Mouse (Mus musculus): ENCODE results near the gene Hist1h2ad.

Hist1h2ad gene

DNA sequence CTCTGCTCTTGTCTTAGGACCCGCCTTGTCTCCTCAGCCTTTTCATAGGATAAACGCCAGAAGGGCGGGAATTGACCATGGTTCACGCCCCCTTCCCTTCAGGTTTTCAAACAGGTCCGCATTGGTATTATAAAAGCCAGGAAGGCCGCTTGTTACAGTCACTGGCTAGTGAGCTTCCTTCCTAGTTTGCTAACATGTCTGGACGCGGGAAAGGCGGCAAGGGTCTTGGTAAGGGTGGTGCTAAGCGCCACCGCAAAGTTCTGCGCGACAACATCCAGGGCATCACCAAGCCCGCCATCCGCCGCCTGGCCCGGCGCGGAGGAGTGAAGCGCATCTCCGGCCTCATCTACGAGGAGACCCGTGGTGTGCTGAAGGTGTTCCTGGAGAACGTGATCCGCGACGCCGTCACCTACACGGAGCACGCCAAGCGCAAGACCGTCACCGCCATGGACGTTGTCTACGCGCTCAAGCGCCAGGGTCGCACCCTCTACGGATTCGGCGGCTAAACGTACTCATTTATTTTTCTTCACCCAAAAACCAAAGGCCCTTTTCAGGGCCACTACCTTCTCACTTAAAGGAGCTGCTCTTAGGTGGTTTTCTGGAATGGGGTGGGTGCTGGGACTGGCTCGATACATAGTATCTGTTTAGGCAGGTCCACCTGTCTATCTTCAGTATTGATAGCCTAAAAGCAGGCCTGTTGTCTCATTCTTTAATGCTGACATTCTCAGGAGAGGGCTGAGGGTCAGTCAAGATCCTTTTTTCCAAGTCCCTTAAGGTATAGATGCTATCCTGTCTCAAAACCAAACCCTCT lies 7.4 kb downstream of the Hist1h2ad start, which contains the start of gene Hist1h4d:
Hist1h4d (plus strand) TSS at position 191 of the 811 bp plus-strand sequence.
- in situ Hi-C loops (cut with MboI, MseI): loop anchor here (5.0 to 10.0 kb wide), 2 partner anchors 47 to 166 kb away; partner anchors contain the start of genes Hist1h2af, Hist1h2bb, Hist1h3c and Hist1h3g

DNA sequence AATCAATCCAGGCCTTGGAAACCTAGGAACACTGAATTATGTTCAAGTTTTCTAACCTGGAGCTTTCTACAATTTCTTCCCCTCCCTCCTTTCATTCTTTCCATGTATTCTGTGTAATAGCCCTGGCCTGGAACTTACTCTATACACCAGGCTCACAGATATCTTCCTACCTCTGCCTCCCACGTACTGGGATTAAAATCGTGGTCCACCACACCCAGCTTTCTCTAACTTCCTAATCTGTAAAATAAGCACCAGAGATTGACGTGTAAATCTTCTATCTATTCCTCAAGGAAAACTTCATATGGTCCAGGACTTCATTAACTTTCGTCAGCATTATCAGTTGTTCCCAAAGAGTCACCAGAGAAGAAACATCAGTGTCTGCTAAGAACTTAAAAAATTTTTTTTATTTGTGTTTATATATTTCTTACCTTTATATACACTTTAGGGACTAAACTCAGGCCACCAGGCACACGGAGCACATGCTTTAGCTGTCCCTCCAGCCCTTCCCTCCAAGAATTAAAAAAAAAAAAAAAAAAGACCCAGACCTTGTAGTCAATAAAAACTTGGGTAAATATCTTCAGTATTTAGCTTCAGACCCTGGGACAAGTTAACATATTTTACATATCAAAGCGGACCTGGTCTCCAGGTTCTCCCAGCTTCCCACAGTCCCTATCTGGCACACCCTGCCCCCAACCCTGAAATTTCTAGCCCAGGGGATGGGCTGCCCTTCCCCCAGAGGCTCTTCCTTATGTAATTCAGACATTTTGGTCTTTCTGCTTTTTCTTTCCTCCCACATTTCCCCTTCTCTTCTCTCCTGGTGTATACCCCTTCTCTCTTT lies 8.3 kb downstream of the Hist1h2ad start:
- in situ Hi-C loops (cut with MboI, MseI): loop anchor here (5.0 to 10.0 kb wide), 2 partner anchors 48 to 165 kb away; partner anchors contain the start of genes Hist1h2af, Hist1h2bb, Hist1h3c and Hist1h3g

DNA sequence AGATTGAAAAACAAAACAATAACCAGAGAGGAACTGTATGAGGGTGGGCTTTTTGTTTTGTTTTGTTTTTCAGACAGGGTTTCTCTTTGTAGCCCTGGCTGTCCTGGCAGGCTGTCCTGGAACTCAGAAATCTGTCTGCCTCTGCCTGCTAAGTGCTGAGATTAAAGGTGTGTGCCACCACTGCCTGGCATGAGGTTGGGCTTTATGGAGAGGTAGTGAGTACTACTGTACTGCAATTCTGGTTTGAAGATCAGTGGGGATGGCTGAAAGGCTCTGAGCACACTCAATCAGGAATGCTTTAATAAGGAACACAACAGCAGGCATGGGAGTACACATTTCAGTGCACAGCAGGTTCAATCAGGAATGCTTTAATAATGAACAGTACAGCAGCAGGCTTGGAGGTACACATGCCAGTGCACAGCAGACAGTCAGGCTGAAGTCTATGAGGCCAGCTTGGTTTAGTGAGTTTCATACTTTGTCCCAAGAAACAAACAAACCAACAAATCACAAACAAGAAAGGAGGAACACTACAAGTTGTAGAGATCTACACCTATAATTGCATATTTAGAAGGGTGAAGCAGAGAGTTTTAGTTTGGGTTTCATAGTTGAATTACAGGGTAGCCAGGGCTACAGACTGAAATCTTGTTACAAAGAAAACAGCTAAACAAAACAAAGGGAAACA lies 9.3 kb downstream of the Hist1h2ad start:
- in situ Hi-C loops (cut with MboI, MseI): loop anchor here (5.0 to 10.0 kb wide), 2 partner anchors 49 to 164 kb away; partner anchors contain the start of genes Hist1h2af, Hist1h2bb, Hist1h3c and Hist1h3g

DNA sequence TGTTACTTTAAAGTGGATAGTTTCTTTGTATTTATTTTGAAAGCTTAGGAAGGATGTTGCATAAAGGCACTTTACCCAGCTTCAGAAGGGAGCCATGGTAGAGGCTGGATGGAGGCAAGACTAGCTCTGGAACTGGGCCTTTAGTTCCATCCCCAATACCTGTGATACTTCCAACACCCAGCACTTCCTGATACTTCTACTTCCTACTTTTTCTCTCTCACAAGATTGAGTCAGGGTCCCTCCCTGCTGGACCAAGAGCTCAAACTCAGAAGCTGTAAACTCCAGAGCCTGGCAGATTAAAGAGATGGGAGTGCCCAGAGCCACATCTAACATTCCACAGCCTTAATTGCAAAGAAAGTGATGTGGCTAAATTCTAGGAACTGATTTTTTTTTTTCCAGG lies 10.2 kb downstream of the Hist1h2ad start:
- in situ Hi-C loops (cut with MboI, MseI): loop anchor here (5.0 to 10.0 kb wide), 2 partner anchors 50 to 163 kb away; partner anchors contain the start of genes Hist1h2af, Hist1h2bb, Hist1h3c and Hist1h3g

DNA sequence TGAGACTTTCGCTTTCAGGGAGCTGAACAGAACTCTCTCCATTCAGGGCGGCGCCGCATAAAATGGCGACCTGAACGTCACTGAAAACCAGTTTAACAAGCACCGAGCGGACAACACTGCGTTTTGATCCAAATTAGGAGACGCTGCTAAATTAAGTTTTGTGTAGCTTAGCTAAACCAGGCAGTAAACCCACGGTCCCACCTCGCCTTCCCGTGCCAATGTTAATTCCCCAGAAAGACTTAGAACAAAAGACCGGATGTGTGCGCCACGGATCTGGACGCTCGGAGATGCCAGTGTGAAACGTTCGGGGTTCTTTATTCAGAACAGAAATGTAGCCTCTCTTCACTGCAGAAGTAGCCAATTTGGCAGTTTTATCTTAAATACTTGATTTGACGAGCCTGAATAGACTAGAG lies 10.9 kb downstream of the Hist1h2ad start:
- in situ Hi-C loops (cut with MboI, MseI): loop anchor here (10.0 kb wide), 1 partner anchor 50 kb away; the partner anchor contains the start of genes Hist1h2af, Hist1h3g and Hist1h4h

DNA sequence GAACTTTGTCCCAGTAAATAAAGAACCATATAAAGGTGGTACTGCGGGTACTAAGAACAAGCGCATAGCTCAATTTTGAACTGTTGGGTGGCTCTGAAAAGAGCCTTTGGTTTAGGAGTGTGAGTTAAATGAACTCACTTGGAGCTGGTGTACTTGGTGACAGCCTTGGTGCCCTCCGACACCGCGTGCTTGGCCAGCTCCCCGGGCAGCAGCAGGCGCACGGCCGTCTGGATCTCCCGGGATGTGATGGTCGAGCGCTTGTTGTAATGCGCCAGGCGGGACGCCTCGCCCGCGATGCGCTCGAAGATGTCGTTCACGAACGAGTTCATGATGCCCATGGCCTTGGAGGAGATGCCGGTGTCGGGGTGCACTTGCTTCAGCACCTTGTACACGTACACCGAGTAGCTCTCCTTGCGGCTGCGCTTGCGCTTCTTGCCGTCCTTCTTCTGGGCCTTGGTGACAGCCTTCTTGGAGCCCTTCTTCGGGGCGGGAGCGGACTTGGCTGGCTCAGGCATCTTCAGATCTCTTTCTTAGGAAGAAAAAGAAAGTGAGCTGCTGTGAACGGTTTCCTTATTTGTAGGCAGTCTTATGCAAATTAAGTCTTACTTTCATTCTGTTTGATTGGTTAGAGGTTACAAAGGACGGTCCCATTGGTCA lies 11.4 kb downstream of the Hist1h2ad start:
- in situ Hi-C loops (cut with MboI, MseI): loop anchor here (10.0 kb wide), 1 partner anchor 51 kb away; the partner anchor contains the start of genes Hist1h2af, Hist1h3g and Hist1h4h

DNA sequence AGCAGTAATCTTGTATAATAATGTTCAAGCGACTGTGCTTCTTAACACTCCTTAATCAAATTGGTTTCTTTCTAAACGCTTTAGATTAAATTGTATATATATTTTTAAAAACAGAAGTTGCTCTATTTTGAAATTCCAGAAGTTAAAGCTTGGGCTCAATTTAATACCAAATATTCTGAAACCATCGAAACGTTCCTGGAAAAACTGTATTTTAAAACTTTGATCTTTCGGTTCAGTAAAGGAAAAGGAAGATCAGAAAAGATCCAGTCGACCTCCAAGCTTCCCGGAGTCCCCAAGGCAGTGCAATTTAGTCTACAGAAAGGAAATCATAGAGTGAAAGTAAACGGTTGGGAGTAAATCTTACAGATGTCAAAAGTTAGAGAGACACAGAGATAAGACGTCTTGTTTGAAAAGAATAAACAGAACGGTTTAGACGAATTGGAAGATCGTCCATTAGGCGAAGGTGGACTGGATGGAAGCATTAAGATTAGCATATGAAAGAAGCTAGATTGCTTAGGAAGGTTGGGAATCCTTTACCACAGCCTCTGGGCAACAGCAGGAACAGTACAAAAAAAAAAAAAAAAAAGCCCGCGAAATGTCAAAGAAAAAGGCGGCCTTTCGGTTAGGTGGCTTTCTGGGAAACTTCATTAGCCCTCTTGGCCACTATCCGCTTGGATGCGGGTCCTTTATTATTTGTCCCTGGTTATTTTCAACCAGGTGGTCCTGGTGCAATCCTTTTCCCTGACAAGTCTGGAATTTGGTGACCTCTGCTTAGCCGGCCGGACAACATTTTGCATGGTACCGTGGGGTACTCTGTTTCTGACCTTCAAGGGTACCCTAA lies 12.1 kb downstream of the Hist1h2ad start:
- in situ Hi-C loops (cut with MboI, MseI): loop anchor here (10.0 kb wide), 1 partner anchor 52 kb away; the partner anchor contains the start of genes Hist1h2af, Hist1h3g and Hist1h4h

DNA sequence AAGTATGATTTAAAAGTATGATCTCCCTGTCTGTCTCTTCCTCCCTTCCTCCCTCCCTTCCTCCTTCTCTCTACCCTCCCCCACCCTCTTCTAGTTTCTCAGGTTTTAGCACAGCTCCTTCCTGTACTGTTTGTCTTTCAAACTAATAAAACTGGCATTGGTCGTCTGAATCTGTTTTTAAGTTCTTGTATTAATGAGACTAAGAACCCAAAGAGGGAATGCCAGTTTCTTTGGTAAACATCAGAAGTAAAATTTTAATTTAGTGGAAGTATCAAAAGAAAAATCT lies 12.7 kb downstream of the Hist1h2ad start:
- in situ Hi-C loops (cut with MboI, MseI): loop anchor here (10.0 kb wide), 1 partner anchor 52 kb away; the partner anchor contains the start of genes Hist1h2af, Hist1h3g and Hist1h4h

DNA sequence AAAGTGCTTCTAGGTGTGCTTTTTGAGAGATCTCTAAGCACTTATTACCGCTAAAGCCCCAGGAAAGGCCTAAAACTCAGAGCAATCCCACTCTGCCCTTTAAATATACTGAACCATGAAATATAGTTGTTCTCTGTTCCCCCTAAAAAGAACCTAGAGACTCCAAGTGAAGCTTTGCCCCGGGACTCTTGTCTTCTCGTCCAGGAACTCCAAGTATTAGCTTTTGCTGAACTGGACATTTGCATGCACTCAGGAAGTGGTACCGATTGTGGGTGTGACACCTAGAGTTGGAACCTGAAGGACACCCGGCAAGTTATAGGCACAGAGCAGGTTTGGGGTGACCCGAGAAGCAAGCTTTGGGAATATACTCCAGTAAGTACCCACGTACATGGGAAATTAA lies 17.0 kb downstream of the Hist1h2ad start:
- in situ Hi-C loops (cut with MboI, MseI): loop anchor here (10.0 kb wide), 1 partner anchor 166 kb away; the partner anchor contains the start of gene Abt1

DNA sequence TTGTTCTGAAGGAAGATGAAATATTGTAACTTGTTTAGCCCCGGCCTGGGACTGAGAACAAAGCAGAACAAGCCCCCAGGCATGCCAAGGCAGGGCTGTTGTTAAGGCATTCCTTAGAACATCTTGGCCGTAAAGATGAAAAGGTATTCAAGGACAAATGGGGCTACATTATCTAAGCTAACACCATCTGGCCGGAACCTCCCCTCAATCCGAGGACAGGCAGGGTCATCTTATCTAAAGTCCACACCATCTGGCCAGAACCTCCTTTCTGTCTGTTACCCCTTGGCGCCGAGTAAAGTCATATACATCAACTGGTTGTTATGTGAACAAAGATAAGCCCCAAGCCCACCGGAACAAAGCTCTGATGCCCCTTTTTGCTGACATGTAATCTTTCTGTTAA lies 17.7 kb downstream of the Hist1h2ad start:
- in situ Hi-C loops (cut with MboI, MseI): loop anchor here (10.0 kb wide), 1 partner anchor 167 kb away; the partner anchor contains the start of gene Abt1

DNA sequence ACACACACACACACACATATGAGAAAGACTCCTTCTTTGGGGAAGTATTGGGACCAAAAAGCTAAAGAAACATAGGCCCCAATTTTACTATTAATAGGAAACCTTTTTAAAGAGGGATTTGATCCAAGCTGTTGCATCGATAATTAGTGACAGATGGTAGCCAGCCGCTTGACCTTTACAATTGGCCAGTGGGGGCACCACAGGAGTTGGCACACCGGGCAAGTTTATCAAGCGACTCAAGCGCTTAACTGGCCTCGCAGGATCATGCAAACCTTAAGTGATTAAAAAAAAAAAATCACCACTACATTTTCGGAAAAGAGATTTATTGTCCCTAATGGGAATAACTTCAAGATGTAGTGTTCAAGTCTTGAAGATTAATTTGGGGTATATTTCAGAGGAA lies 18.4 kb downstream of the Hist1h2ad start:
- in situ Hi-C loops (cut with MboI, MseI): loop anchor here (10.0 kb wide), 1 partner anchor 168 kb away; the partner anchor contains the start of gene Abt1

DNA sequence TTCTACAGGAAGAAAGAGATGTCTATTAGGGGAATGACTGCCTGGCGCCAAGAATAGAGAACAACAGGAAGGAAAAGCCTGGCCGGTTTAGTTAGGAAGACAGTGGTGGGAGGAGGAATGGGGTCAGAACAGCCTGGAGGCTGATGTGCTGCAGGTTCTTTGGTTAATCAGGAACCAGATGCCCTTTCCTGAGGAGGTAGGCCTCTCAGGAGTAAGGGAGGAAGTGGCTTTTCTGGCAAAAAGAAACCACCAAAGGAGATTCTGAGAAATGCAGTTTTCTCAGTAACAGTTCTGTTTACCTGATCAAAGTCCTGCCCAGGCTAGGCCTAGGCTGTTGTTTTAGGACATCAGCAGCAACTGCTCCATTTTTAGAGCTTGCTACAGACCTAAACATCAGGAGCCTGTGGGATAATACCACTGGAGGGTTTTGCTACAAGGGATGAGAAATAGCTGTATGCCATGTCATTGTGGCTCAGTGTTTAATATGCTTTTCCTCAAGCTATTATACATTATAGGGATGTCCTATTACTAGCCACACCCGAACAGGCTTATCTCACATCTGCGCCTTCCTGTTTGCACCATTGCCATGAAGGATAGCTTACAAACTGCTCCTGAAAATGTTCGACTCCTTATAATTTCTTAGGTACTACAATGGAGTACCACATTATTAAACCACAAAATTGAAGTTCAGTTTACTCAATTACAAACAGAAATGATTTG lies 19.0 kb downstream of the Hist1h2ad start:
- in situ Hi-C loops (cut with MboI, MseI): loop anchor here (10.0 kb wide), 1 partner anchor 168 kb away; the partner anchor contains the start of gene Abt1

DNA sequence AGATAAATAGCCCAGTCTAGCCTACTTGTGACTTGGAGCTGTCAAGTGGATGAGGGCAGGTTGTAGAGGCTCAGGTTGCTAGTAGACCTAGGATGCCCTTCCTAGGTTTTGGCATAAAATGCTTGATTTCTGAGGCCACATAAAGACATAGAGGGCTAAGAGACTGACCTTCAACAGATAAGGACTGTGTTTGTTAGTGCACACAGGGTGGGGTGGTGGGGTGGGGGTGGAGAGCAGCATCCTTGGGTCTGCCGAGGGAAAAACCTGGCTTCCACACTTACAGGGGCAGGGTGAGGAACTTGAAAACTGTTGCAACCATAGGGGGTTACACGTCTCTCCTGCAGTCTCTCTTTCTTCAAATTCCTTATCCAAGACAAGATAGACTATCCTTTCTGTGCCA lies 21.0 kb downstream of the Hist1h2ad start:
- in situ Hi-C loops (cut with MboI, MseI): loop anchor here (10.0 kb wide), 1 partner anchor 170 kb away; the partner anchor contains the start of gene Abt1

DNA sequence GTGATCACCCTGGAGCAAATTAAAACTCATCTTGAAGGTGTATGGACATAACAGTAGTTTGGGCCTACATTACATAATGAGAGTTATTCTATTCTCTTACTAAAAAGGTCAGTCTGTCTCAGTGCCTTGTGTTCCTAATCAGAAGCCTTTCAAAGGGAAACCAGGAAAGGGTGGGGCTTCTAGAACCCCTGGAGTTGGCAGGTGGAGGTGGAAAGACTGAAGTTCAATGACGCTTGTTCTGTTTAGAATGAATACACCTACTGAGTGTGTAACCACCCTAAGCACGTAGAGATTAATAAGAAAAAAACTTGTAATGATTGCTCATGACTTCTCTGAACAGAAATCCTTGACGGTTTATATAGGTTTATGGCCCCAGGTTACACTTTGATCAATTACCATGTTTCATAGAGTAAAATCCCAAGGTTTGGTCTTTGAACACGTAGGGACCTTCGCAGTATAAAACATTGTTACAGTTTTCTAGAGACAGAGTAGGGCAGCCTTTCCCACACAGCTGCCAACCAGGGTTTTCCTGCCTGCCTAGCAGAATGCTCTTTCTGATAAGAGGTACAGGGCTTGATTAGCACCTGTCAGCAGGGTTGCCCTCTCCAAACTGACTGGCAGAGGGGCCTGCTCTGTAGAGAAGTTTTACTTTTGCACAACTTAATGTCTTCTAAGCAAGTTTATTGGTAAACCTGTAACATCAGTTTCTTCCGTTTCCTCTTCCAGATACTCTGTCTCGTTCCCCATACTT lies 21.6 kb downstream of the Hist1h2ad start:
- in situ Hi-C loops (cut with MboI, MseI): loop anchor here (10.0 kb wide), 1 partner anchor 171 kb away; the partner anchor contains the start of gene Abt1

DNA sequence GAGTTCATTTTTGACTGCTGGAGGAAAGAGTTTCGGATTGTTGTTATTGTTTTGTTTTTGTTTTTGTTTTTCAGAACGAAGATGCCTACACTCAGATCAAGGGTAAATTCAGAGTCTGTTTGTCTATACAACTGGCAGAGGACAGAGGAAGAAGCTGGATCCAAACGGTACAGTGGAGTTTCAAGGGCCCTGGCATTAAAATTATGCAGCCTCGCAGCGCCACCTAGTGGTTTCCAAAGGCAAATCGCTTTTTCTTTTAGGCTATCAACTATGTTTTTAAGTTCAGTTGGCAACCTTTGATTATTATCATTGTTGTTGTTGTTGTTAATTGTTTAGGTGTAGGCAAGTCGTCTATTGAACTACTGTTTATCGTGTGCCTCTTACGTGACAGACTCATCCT lies 23.8 kb downstream of the Hist1h2ad start:
- in situ Hi-C loops (cut with MboI, MseI): loop anchor here (10.0 kb wide), 1 partner anchor 173 kb away; the partner anchor contains the start of gene Abt1

DNA sequence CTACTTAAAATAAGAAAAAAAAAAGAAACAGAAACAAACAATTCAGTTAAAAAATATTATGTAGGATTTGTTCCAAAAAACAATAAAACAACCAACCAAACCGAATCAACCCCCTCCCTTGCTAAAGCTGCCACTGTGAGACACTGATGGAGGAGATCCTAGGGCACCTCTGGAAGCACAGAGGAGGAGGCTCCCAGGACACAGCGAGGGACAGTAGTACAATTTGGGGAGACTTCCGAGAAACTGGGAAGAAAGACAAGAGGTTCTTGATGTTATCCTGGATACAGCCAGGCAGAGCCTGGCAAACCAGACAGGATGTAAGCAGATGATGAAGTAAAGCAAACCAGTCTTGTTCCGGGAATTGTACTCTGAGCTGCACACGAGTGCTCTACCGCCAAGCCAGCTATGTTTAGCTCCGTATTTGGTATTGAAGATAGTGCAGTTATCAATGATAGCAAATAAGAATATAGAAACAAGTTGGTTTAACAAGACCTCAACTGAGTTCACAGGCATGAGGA lies 29.1 kb downstream of the Hist1h2ad start:
- in situ Hi-C loops (cut with MboI, MseI): no loop called here

DNA sequence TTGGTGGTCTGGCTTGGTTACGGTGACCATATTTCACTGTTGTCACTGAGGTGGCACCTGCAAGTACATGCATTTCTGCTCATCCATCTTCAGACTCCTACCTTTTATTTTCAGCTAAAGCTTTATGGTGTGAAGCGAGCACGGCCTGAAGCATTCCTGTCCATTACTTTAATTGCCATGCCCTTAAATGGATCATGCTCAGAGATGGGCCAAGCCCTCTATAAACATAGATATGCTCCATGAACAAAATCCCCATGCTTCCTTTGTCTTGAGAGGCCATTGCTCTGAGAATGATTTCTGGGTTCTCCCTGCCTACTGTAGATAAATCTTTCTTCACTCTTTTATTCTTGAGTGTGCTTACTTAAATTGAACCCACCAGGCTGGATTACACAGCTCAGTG lies 30.3 kb downstream of the Hist1h2ad start:
- in situ Hi-C loops (cut with MboI, MseI): no loop called here

DNA sequence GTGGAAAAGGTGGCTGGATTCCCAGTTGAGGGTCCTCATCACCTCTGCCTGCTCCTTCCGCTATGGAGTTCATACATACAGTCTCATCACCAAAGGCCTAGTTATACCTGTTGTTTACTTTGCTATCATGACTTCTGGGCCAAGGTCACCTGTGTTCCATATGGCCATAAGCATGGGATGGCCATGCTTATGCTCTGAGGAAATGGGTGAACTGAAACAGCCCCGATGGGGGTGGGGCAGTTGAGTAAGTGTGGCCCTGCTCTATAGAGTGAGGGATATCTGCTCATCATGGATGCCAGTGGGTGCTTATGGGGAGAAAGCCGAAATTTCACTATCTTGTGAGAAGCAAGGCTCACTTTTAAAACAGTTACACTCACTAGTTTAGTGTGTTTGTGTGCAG lies 30.9 kb downstream of the Hist1h2ad start:
- in situ Hi-C loops (cut with MboI, MseI): no loop called here

All from regulatory T cell (primary cell).